Mouse (Mus musculus): ENCODE data around the gene Cip2a.
A peak's percentile ranks its signal among the peaks of the same experiment; 100 is the strongest.

Cip2a gene

DNA sequence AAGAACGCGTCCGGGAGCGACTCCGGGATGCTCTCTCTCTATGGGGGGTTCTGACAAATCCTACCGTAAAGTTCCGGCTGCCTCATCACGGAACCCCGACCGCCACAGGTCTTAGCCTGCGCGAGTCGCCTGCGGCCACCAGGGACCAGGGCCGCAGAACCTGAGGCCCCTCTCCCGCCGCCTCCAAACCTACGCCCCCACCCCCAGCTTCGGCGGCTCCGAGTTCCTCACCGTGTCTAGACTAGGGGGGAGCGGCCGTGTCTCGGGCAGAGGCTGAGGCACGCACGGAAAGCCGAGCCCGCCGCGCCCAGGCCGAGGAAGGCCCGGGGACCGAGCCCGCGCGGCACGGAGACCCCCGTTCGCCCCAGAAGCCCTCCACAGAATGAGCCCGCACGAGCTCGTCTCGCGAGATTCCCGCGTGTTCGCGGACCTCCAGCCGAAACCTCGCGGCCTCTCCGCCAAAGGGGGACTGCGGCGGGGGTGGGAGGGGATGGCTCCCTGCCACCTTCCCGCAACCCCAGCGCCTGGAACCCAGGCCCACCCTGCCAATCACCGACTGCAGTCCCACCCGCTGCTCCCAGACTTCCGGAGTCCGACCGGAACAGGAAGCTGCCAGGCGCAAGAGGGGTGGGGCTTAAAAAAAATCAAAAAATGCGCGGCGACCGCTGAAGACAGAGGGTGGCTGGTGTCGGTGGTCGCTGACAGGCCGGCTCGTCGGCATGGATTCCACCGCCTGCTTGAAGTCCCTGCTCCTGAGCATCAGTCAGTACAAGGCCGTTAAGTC, at the start of gene Cip2a, which contains the start of gene Dzip3:
Gene Cip2a (plus strand): TSS at position 627 of the 784 bp plus-strand sequence.
Gene Dzip3 (minus strand): TSS at position 607 of the 784 bp plus-strand sequence.
- peak; percentile 94 for DNase-seq (ENCODE audit: low spot score)

DNA sequence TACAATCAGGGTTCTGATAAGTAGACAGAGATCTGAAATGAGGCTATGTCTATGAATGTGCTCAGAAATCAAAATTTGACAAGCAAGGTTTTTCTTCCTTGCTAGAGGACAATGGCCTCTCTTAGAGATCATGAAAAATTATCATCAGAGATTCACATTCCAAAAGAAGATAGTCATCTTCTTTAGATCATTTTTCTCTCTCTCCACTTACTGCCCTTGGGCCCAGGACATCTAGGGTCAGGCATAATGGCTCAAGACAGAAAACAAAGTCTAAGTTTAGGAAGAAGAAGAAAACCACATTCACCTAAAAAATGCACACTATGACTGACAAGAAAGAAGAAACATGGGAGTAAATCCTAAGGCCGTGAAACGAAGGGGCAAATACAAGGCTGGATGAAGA, 21.0 kb upstream of the Cip2a start:
- no peak for DNase-seq (ENCODE audit: low spot score)

DNA sequence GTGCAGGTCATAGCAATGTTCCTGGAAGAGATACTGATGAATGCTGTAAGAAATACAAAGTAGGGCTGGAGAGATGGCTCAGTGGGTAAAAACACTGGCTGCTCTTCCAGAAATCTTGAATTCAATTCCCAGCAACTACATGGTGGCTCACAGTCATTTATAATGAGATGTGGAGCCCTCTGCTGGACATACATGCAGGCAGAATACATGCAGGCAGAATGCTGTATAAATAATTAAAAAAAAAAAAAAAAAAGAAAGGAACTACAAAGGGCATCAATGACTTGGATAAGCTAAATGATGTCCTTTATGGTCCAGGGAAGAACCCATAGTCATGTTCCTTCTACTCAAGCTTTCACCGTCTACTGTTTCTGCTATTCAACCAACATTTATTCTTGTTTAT, 20.4 kb upstream of the Cip2a start:
- no peak for DNase-seq (ENCODE audit: low spot score)

DNA sequence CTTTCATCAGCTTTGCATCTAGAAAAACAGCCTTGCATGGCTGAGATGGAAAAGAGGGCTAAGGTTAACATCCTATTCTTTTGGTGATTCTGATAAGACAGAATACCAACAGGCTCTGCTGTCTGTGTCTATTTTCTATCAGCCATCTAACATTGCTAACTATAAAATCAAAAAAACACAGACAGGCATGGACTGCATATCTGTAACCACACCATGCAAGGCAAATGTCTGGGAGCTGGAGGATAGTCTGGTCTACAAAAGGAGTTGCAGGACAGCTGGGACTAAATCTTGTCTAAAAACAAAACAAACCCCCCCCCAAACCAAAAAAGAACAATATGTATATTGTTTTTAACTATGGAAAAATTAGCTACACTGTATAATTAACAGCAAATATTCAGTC, 14.0 kb upstream of the Cip2a start:
- DNase-seq (ENCODE audit: low spot score), result no peak

DNA sequence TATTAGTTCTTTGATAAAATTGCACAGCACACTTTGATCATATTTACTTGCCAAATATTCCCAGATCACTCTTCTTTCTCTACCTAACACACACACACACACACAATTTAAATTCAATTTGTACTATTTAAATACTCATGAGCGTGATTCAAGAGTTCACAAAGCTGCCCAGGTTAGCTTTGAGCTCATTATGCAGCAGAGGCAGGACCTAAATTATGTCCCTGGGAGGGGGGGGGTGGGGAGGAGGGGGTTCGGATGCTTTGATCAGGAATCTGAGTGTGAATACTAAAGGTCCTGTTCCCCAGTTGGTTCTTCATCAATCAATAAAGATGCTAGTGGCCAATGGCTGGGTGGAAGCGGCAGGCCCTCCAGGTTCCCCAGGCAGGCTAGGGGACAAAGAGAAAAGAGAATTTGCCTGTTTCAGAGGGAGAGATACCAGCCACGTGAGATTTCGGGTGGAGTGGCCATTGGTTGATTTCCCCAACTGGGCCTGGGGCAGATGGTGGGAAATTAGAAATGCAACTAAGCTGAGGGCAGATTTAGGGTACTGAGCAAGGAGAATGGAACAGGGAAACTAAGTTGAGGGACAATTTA, 8.9 kb upstream of the Cip2a start:
- no peak for DNase-seq (ENCODE audit: low spot score)

DNA sequence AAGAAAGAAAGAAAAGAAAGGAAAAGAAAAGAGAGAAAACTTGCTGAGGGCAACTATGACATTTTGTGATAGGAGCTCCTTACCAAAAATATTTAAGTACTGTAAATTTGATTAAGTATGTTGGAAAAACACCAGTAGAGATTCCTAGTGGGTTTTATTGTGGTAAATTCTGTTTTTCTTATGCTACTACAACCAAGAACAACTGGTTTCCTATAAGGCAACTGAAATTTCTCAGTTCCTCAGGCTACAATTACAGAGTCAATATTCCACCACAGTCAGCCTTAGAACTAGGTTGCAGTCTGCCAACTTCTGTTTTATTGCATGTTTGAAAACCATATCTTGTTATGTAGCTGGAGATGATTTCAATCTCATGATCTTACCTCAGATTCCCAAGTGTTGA, 4.3 kb upstream of the Cip2a start:
- DNase-seq (ENCODE audit: low spot score), result no peak

DNA sequence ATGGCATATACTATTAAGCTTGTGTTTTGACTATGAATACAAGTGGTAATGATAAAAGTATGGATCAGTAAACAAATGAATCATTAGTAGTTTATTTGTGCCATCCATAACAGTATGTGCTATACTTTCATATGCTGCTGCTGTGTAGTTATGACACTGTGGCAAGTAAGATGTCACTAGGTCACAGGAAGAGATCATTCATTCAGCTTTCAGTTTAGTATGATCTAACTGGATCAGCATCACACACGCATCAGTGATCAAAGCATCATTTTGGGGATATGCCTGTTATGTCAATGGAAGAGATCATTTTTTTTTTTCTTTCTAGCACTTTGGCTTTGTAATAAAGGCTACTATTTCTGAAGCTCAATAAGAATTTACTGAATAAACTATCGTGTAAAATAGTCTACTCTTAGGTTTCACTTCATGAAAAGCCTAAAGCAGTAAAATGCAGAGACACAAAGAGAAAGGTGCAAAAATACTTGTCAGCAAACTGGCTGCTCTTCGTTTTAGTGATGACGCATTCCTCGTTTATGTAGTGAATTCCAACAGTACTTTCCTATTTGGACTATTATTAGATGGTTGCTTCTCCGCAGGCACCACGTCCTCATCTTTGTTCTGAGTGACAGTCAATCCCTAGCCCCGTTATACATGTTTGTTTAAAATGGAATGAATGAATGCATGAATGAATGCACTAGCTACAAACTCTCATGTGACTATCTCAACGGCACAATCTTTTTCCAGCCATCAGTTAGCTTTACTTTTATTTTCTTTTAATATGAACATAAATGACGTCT, 1.4 kb upstream of the Cip2a start:
- no peak for DNase-seq (ENCODE audit: low spot score)

DNA sequence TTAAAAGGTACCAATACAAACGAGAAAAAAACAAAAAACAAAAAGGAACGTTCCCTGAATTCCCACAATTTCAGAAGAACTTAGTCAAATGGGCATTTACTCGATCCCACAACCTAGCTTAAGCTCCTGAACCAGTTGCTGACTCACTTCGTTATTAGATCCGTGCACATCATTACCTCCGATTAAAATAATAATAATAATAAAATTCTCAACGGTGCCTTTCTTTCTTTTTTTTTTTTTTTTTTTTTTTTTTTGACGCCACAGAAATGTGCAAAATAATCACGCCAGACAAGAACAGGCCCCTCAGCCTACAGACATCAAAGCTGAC, 790 bp upstream of the Cip2a start:
- no peak for DNase-seq (ENCODE audit: low spot score)

DNA sequence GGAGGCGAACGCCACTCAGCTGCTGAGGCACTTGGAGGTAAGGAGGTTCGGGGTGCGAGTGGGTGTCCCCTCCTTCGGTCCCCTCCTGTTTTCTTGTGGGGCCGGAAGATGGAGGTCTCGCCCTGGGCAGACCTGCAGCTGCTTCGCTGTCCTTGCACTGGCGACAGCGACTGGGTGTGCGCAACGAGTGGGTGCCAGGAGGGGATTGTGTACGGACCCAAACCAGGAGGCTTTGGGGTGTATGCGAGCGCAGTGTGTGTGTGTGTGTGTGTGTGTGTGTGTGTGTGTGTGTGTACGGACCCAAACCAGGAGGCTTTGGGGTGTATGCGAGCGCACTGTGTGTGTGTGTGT, 333 bp downstream of the Cip2a start:
- no peak for DNase-seq (ENCODE audit: low spot score)

DNA sequence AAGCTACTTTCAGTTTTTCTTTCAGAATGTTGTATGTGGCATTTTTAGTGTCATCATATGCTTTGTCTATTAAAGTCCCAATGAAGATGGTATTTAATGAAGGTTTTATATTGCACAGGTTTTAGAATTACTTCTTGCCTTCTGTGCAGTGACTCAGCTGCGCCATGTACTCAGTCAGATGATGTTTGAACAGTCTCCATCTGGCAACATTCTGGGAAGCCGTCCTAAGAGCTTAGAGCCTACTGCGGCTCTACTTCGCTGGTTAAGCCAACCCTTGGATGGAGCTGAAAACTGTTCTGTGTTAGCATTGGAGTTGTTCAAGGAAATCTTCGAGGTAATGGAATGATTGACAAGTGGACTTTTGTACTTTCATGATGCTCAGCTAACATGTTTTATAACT, 10.2 kb downstream of the Cip2a start:
- DNase-seq (ENCODE audit: low spot score), result no peak

DNA sequence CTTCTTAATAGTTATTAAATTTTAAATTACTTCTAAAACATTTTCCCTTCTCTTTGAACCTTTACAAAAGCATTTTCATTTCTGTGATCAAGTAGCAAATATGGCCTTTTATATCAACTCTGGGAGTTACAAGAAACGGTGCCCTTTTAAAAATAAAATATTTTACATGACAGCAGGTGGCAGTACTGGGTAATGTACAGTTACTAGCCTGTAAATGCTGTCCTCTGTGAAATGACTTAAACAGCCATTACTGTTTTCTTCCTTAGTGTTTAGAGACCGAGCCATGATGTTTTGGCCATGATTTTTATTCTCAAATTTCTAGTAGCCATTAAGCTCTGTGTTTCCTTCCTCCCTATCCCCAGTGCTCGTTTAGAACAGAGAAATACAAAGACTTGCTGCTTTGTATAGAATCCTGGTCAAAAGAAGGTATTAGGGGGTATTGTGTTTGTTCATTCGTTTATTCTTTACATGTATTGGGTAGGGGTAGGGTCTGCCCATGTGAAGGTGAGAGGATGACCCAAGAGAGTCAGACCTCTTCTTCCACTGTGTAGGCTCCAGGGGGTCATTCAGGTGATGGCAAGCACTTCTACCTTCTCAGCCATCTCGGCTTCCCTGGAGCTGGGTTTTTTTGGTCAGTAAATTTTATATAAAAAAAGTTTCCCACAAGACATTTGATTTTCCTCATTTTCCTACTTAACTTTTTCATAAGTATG, 22.8 kb downstream of the Cip2a start:
- no peak for DNase-seq (ENCODE audit: low spot score)

DNA sequence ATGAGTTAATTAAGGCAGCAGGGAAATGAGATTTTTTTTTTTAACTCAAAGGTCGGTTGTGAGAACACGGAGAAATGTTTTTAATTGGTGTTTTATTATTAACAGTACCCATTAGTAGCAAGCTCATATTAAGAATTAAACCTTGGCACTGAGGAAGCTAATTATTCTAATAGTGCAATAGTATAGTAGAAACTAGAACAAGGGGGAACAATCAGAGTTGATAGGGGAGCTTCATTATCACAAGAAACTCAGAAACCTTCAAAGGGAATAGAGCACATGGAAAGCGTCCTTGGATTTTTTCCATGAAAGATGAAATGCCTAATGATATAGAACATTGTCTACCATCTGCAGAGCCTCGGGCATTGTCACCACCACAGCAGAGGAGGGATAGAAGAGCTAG, 41.9 kb downstream of the Cip2a start:
- DNase-seq (ENCODE audit: low spot score), result no peak

DNA sequence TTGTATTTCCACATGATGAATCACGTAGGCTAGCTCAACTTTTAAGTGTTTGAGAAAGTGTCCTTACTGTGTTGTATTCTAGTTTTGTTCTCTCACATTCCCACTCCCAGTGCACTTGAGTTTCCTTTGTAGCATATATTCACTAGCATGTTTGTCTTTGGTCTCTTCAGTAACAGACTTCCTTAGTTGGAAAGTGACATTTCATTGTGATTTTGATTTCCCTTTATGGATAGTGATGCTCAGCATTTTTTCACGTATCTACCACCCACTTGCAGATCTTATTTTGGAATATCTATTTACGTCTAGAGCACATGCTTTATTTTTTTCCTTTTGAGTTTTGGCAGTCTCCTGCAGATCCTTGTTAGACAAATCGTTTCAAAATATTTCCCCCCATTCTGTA, 43.8 kb downstream of the Cip2a start:
- no peak for DNase-seq (ENCODE audit: low spot score)

DNA sequence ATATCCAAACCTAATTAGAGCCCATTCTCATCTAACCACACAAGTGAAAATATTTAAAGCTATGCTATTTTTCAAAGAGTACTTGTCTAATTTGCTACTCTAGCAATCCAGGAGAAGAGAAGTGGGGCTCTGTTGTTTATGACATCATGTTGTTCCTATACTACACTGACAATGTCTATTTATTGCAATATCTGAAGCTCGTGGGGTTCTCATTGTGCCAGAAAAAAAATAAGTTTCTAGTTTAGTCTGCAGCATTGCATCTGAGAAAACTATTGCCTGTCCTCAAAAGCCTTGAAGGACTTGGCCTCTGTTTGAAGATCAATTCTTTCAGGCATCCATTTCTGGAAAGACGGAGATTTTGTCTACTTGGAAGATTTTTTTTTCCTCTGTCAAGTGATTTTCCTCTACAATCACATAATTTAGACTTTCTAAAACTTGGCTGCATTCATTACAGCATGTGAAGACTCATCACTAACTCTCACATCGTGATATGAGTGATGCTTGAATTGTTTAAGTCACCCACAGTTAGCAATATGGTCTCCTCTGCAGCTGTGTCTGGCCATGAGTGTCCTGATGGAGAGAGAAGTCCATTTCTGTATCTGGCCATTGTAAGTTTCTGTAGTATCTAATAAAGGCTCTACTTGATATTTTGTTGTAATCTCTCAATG, 46.7 kb downstream of the Cip2a start:
- DNase-seq (ENCODE audit: low spot score), result no peak

DNA sequence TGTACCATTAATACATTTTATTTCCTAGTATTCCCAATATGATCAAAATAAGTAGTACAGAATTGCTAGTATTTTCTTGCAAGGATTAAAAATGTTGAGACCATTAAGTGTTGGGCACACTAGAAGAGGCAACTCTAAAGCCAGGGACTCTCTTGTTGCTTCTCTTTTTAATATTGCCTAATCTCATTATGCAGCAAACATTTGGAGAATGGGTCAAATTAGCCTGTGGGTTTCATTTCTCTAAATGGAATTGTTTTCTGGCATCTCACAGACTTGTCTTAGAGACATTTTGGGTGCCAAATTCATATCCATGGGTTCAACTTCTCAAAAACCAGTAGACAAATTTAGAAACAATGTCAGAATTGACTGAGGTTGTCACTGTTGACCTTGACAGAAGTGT, 55.2 kb downstream of the Cip2a start:
- no peak for DNase-seq (ENCODE audit: low spot score)

DNA sequence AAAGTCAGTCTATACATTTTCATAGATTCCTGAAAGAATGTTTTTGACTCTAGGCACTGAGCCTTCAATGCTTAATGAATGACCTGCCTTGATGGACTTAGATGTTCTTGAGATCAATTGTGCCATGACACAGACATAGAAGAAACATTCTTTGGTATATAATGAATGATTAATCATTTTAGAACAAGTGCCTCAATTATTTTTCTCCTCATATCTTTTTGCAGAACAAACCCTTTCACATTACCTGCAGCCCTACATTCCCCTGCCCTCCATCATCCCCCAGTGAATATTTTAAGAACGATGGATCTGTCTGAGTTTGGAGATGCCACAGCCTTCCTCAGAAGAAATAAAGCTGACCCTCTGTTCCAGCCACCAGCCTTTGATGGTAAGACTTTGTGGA, 63.2 kb downstream of the Cip2a start, which contains the start of gene Myh15:
Gene Myh15 (plus strand): TSS at position 301 of the 400 bp plus-strand sequence.
- DNase-seq (ENCODE audit: low spot score), result no peak
